In the genomic region with DNA sequence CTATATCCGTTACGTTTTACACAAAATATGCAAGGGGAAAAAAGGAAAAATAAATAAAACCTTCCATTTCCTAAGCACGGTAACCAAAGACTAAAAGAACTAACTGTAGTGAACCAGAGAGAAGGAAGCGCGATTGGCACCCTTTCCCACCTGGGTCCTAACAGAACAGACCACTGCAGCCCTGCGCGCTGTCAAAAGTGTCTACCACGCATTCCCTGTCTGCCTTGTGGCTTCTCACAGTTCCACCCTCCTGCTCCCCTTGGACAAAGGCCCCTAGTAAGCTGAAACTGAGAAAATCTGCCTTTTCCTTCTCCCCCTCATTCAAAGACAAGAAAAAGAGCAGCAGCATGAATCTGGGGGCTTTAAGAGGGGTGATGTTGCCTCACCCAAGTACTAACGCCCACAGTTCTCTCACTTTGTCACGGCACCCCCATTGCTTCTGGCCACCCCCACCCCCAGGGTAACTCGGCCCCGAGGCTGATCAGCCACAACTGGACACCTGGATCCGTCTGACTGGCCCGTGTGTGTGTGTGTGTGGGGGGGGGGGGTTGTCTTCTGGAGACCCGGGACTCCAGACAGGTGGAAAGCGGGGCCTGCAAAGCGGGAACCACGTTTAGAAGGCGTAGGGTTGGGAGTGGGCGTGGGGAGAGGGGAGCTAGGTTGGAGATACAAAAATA, we compare ENCODE assay signal across 13 mouse cellular contexts. TPM values are rescaled to one million over a fixed set of nuclear protein-coding genes. Genes with fewer than 3 reads are reported as not detected.
DNase-seq lines count a peak whose midpoint lies in the region; ATAC-seq lines count a peak whose summit lies in the region.
"Had no signal": no experiment of that assay in that cellular context is flagged by ENCODE, and none has a peak within 500 bp of the region (broad histone marks: within the 10 kb centered on the region; RNA-seq: fewer than 3 reads in every experiment).

No protein-coding gene starts in this region.

- H3K27ac ChIP-seq in heart, embryonic 13.5 days (replicated peaks): no peak overlapping the region
- H3K27ac ChIP-seq in intestine, embryonic 14.5 days (ENCODE audit: low read depth): no peak overlapping the region
- no peak overlapping the region for H3K27ac ChIP-seq in neural tube, embryonic 13.5 days (replicated peaks)
- H3K27ac ChIP-seq: layer of hippocampus, adult 2 months; liver, embryonic 14.5 days had no signal

- H3K27me3 ChIP-seq in heart, embryonic 13.5 days (replicated peaks): peaks cover 91% of the 10 kb centered on the region
- H3K27me3 ChIP-seq in intestine, embryonic 14.5 days (replicated peaks; ENCODE audit: control insufficient read depth, insufficient read depth, low read length): peaks cover 96% of the 10 kb centered on the region
- H3K27me3 ChIP-seq in neural tube, embryonic 13.5 days: peaks cover 89% of the 10 kb centered on the region
- H3K27me3 ChIP-seq: CH12.LX had no signal

- peak overlapping the region; percentile 50 for H3K4me3 ChIP-seq in heart, embryonic 13.5 days
- no peak overlapping the region for H3K4me3 ChIP-seq in intestine, embryonic 14.5 days (ENCODE audit: low read depth, low read length)
- no peak overlapping the region for H3K4me3 ChIP-seq in neural tube, embryonic 13.5 days
- H3K4me3 ChIP-seq: layer of hippocampus, adult 2 months had no signal

- ATAC-seq in heart, embryonic 13.5 days (ENCODE audit: extremely low read depth, insufficient number of reproducible peaks, low FRiP score, low TSS enrichment): no peak
- no peak for ATAC-seq in intestine, embryonic 14.5 days (replicated peaks; ENCODE audit: low FRiP score, low TSS enrichment, low read depth)
- 0 out of 2 replicates have a peak, but pooled peaks have one; percentile 15 for ATAC-seq in neural tube, embryonic 13.5 days (ENCODE audit: low read depth)

- H3K4me1 ChIP-seq in heart, embryonic 13.5 days: peaks cover 14% of the 10 kb centered on the region
- H3K4me1 ChIP-seq in intestine, embryonic 14.5 days (replicated peaks; ENCODE audit: control insufficient read depth, insufficient read depth, low read length): peaks cover 9% of the 10 kb centered on the region
- H3K4me1 ChIP-seq in neural tube, embryonic 13.5 days (replicated peaks): peaks cover 15% of the 10 kb centered on the region

- H3K36me3 ChIP-seq in heart, embryonic 13.5 days: no peaks in the 10 kb centered on the region
- H3K36me3 ChIP-seq in intestine, embryonic 14.5 days (ENCODE audit: control insufficient read depth, insufficient read depth, low read length): no peaks in the 10 kb centered on the region
- H3K36me3 ChIP-seq in neural tube, embryonic 13.5 days: no peaks in the 10 kb centered on the region

- WGBS in heart, embryonic 13.5 days: 5% methylated on average over 20 of the region's 20 CpGs
- WGBS in intestine, embryonic 14.5 days: 5% methylated on average over 20 of the region's 20 CpGs
- 4% methylated on average over 20 of the region's 20 CpGs for WGBS in neural tube, embryonic 13.5 days

- 0 out of 2 replicates have a peak overlapping the region, but pooled peaks have one; percentile 68 for H3K4me2 ChIP-seq in heart, embryonic 13.5 days
- H3K4me2 ChIP-seq in intestine, embryonic 14.5 days (ENCODE audit: low read length): peak overlapping the region; percentile 51; the same call in 1 of the 2 replicates
- no peak overlapping the region for H3K4me2 ChIP-seq in neural tube, embryonic 13.5 days

- H3K9ac ChIP-seq in heart, embryonic 13.5 days: no peak overlapping the region
- H3K9ac ChIP-seq in intestine, embryonic 14.5 days (ENCODE audit: low read length): no peak overlapping the region
- no peak overlapping the region for H3K9ac ChIP-seq in neural tube, embryonic 13.5 days
- H3K9ac ChIP-seq: liver, embryonic 14.5 days had no signal

- no peaks in the 10 kb centered on the region for H3K9me3 ChIP-seq in heart, embryonic 13.5 days
- no peaks in the 10 kb centered on the region for H3K9me3 ChIP-seq in intestine, embryonic 14.5 days (ENCODE audit: control insufficient read depth, low read length)
- no peaks in the 10 kb centered on the region for H3K9me3 ChIP-seq in neural tube, embryonic 13.5 days

- DNase-seq in heart, postnatal 14 days: no peak
- DNase-seq in retina, embryonic 14.5 days (ENCODE audit: low spot score): peak; percentile 15
- DNase-seq in retina, postnatal 1 day: no peak
- peak; percentile 59 for DNase-seq in intestine, embryonic 14.5 days (ENCODE audit: low spot score)
- DNase-seq in gastrocnemius, postnatal 14 days: no peak
- DNase-seq in layer of hippocampus, postnatal 10 days (ENCODE audit: low spot score in 2 of 2): no peak

- intact Hi-C loops in heart, postnatal 14 days (cut with DNase I): loop anchor here (2.0 to 5.0 kb wide), 3 partner anchors 37 to 354 kb away; a partner anchor contains a TSS
- intact Hi-C loops in gastrocnemius, postnatal 14 days (cut with DNase I; ENCODE audit: low total_unique reads): loop anchor here (5.0 kb wide), 2 partner anchors 353 to 593 kb away; no protein-coding TSS in a partner anchor

RNA-seq across cellular contexts. Expression of a gene that starts 4.5 kb away (rescaled TPM):
- not detected in 2 replicates for polyA plus RNA-seq in heart, embryonic 13.5 days (2015; fragmentation: Nextera tagmentation; extraction: Ambion mirVana)
- total RNA-seq in heart, postnatal 14 days (2021): not detected
- not detected in 2 replicates for polyA plus RNA-seq in intestine, embryonic 14.5 days (2014; fragmentation: Nextera tagmentation; extraction: Ambion mirVana)
- 0.43 and 0.67 TPM in 2 replicates for polyA plus RNA-seq in neural tube, embryonic 13.5 days (2015; fragmentation: Nextera tagmentation; extraction: Ambion mirVana)
- total RNA-seq in gastrocnemius, postnatal 14 days (2021): not detected
- total RNA-seq in layer of hippocampus, postnatal 10 days (2021): not detected
- total RNA-seq: CH12.LX; layer of hippocampus, adult 2 months had no signal
- polyA plus RNA-seq: heart, postnatal 0 days; small intestine, adult 2 months had no signal

RNA-seq across cellular contexts. Expression of a gene that starts 13.2 kb away (rescaled TPM):
- polyA plus RNA-seq in heart, embryonic 13.5 days (2015; fragmentation: Nextera tagmentation; extraction: Ambion mirVana): not detected in 2 replicates
- not detected for total RNA-seq in heart, postnatal 14 days (2021)
- not detected in 2 replicates for polyA plus RNA-seq in intestine, embryonic 14.5 days (2014; fragmentation: Nextera tagmentation; extraction: Ambion mirVana)
- 0.10 and 0.19 TPM in 2 replicates for polyA plus RNA-seq in neural tube, embryonic 13.5 days (2015; fragmentation: Nextera tagmentation; extraction: Ambion mirVana)
- total RNA-seq in gastrocnemius, postnatal 14 days (2021): not detected
- total RNA-seq in layer of hippocampus, postnatal 10 days (2021): not detected
- total RNA-seq: CH12.LX; layer of hippocampus, adult 2 months had no signal
- polyA plus RNA-seq: heart, postnatal 0 days; small intestine, adult 2 months had no signal

RNA-seq across cellular contexts. Expression of a gene that starts 19.9 kb away (rescaled TPM):
- polyA plus RNA-seq in heart, embryonic 13.5 days (2015; fragmentation: Nextera tagmentation; extraction: Ambion mirVana): not detected in 2 replicates
- total RNA-seq in heart, postnatal 14 days (2021): not detected
- 0.24 and 0.34 TPM in 2 replicates for polyA plus RNA-seq in intestine, embryonic 14.5 days (2014; fragmentation: Nextera tagmentation; extraction: Ambion mirVana)
- polyA plus RNA-seq in neural tube, embryonic 13.5 days (2015; fragmentation: Nextera tagmentation; extraction: Ambion mirVana): 0.50 and 1.7 TPM in 2 replicates
- total RNA-seq in gastrocnemius, postnatal 14 days (2021): not detected
- not detected for total RNA-seq in layer of hippocampus, postnatal 10 days (2021)
- total RNA-seq: CH12.LX; layer of hippocampus, adult 2 months had no signal
- polyA plus RNA-seq: heart, postnatal 0 days; small intestine, adult 2 months had no signal

RNA-seq across cellular contexts. Expression of a gene that starts 24.5 kb away (rescaled TPM):
- not detected in 2 replicates for polyA plus RNA-seq in heart, embryonic 13.5 days (2015; fragmentation: Nextera tagmentation; extraction: Ambion mirVana)
- total RNA-seq in heart, postnatal 14 days (2021): not detected
- polyA plus RNA-seq in intestine, embryonic 14.5 days (2014; fragmentation: Nextera tagmentation; extraction: Ambion mirVana): 3.6 and 4.2 TPM in 2 replicates
- polyA plus RNA-seq in neural tube, embryonic 13.5 days (2015; fragmentation: Nextera tagmentation; extraction: Ambion mirVana): 4.0 and 6.5 TPM in 2 replicates
- under 1 TPM in 1 of 2 experiments, not detected in 1; 0.29 TPM for total RNA-seq in gastrocnemius, postnatal 14 days (2021)
- not detected for total RNA-seq in layer of hippocampus, postnatal 10 days (2021)
- total RNA-seq: CH12.LX; layer of hippocampus, adult 2 months had no signal
- polyA plus RNA-seq: heart, postnatal 0 days; small intestine, adult 2 months had no signal

RNA-seq across cellular contexts. Expression of a gene that starts 36.8 kb away (rescaled TPM):
- polyA plus RNA-seq in heart, embryonic 13.5 days (2015; fragmentation: Nextera tagmentation; extraction: Ambion mirVana): 0.08 TPM in 1 of 2 replicates, not detected in the other
- under 1 TPM in 1 of 2 experiments, not detected in 1; 0.14 TPM for total RNA-seq in heart, postnatal 14 days (2021)
- 7.8 and 13.7 TPM in 2 replicates for polyA plus RNA-seq in intestine, embryonic 14.5 days (2014; fragmentation: Nextera tagmentation; extraction: Ambion mirVana)
- polyA plus RNA-seq in neural tube, embryonic 13.5 days (2015; fragmentation: Nextera tagmentation; extraction: Ambion mirVana): 87.2 and 132 TPM in 2 replicates
- 1 to 10 TPM; 4.4 to 4.5 TPM for total RNA-seq in gastrocnemius, postnatal 14 days (2021)
- not detected for total RNA-seq in layer of hippocampus, postnatal 10 days (2021)
- total RNA-seq: CH12.LX; layer of hippocampus, adult 2 months had no signal
- polyA plus RNA-seq: heart, postnatal 0 days; small intestine, adult 2 months had no signal

Comparison
In these comparisons a context has a peak if more than half of its experiments do, and no peak if none do; other contexts are left out.
1. DNase-seq: peak in retina, embryonic 14.5 days (single experiment) and intestine, embryonic 14.5 days (single experiment); none in heart, postnatal 14 days (0 of 2), retina, postnatal 1 day (single experiment), gastrocnemius, postnatal 14 days (single experiment) and layer of hippocampus, postnatal 10 days (0 of 2).